Mouse (Mus musculus): ENCODE data around the gene Rab1b.

DNA sequence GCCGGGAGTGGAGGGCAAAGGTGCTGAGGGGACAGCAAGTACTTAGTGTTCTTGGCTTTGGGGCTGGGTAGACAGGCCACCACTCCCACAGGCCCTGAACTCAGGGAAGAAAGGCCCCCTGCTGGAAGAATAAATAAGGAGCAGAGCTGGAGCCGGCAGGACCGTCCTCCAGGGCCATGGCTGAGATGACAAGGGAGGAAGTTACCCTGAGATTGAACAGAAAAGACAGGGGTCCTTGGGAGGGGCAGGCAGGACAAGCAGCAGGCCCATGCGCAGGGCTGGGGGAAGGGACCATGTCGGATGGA is 1.4 kb upstream of the Rab1b start:
- TF ChIP-seq CTCF (IDR thresholded peaks at IDR 0.05; ENCODE audit: extremely low read depth, insufficient read depth, low read length) (peak; percentile 17; the same call in 1 of the 2 replicates), POLR2A (IDR thresholded peaks at IDR 0.05; ENCODE audit: extremely low read depth, insufficient read depth, low read length) (no peak)
